Mouse (Mus musculus): ENCODE measurements around the gene Cipc.

The Cipc gene

DNA sequence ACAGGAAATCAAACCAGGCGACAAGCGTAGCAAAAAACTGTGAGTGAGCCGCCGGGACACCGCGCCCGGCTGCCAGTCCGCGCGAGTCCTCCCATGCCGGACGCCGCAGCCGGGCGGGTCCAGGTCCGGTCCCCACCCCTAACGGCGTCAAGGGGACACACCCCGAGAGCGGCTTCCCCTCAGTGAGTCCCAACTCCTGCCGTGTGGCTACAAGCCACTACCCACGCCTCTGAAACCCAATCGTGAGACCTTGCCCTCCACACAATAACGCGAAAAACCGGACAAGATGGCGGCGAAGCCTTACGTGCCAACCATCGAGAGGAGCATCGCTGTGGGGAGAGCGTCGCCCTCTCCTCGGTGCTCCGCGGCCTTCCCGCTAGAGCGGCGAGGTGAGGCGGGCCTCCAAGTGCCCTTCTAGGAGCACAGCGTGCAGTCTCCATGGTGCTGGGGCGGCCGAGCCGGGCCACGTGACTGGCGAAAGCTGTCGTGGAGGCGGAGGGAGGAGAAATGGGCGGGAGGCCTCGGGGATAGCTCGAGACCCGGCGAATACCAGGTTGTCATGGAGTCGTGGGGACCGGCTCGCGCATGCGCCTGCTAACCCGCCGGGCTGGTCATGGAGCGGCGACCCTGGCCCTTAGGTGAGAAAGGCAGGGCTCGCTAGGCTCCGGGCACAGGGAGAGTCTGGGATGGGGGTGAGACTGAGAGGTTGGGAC is at the start of gene Cipc:
Cipc (plus strand) TSS at position 182 of the 713 bp plus-strand sequence.
- no peaks in the 10 kb centered on the region for H3K27me3 ChIP-seq (ENCODE audit: control insufficient read depth, insufficient read depth, low read length, poor library complexity, severe bottlenecking)
- DNase-seq (ENCODE audit: low read depth, low spot score), result peak; percentile 98
- H3K36me3 ChIP-seq (ENCODE audit: control insufficient read depth, insufficient read depth, low read length, poor library complexity, severe bottlenecking), result no peaks in the 10 kb centered on the region

- Histone ChIP-seq H3K27me3 (ENCODE audit: control insufficient read depth, insufficient read depth, low read length, poor library complexity, severe bottlenecking) (no peaks in the 10 kb centered on the region), H3K36me3 (ENCODE audit: control insufficient read depth, insufficient read depth, low read length, poor library complexity, severe bottlenecking) (no peaks in the 10 kb centered on the region)
- DNase-seq (ENCODE audit: low read depth, low spot score), result no peak
Measured at GRCm38 (mm10) chr12:86897769-86898273, 49.0 kb upstream of the Cipc start.

- Histone ChIP-seq H3K27me3 (ENCODE audit: control insufficient read depth, insufficient read depth, low read length, poor library complexity, severe bottlenecking) (no peaks in the 10 kb centered on the region), H3K36me3 (ENCODE audit: control insufficient read depth, insufficient read depth, low read length, poor library complexity, severe bottlenecking) (no peaks in the 10 kb centered on the region)
- DNase-seq (ENCODE audit: low read depth, low spot score), result no peak
Measured at GRCm38 (mm10) chr12:86898448-86898847, 48.4 kb upstream of the Cipc start.

- DNase-seq (ENCODE audit: low read depth, low spot score), result no peak
- Histone ChIP-seq H3K36me3 (ENCODE audit: control insufficient read depth, insufficient read depth, low read length, poor library complexity, severe bottlenecking) (no peaks in the 10 kb centered on the region), H3K27me3 (ENCODE audit: control insufficient read depth, insufficient read depth, low read length, poor library complexity, severe bottlenecking) (no peaks in the 10 kb centered on the region)
Measured at GRCm38 (mm10) chr12:86899461-86900179, 47.2 kb upstream of the Cipc start.

GRCm38 (mm10) chr12:86903828-86904806 is 42.7 kb upstream of the Cipc start:
- no peaks in the 10 kb centered on the region for H3K36me3 ChIP-seq (ENCODE audit: control insufficient read depth, insufficient read depth, low read length, poor library complexity, severe bottlenecking)
- no peak for DNase-seq (ENCODE audit: low read depth, low spot score)
- no peaks in the 10 kb centered on the region for H3K27me3 ChIP-seq (ENCODE audit: control insufficient read depth, insufficient read depth, low read length, poor library complexity, severe bottlenecking)

DNA sequence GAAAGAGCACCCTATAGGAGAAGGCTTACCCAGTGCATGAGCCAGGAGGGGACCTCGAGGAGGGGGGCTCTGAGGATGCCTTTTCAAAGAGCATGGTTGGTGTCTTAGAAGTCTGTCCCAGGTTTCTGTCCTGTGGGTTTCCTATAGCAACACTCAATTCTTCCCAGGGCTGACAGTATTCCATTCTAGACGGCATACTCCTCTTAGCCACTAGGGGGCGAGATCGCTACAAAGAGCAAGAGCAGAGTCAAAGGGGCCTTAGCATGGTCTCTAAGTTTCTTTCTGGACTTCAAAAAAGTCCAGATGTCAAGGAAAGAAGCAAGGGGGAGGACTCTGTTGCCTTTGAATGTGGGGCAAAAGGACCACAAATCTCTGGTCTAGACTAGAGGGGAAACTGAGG is 41.6 kb upstream of the Cipc start:
- peak; percentile 71 for DNase-seq (ENCODE audit: low read depth, low spot score)
- H3K27me3 ChIP-seq (ENCODE audit: control insufficient read depth, insufficient read depth, low read length, poor library complexity, severe bottlenecking), result no peaks in the 10 kb centered on the region
- no peaks in the 10 kb centered on the region for H3K36me3 ChIP-seq (ENCODE audit: control insufficient read depth, insufficient read depth, low read length, poor library complexity, severe bottlenecking)

DNA sequence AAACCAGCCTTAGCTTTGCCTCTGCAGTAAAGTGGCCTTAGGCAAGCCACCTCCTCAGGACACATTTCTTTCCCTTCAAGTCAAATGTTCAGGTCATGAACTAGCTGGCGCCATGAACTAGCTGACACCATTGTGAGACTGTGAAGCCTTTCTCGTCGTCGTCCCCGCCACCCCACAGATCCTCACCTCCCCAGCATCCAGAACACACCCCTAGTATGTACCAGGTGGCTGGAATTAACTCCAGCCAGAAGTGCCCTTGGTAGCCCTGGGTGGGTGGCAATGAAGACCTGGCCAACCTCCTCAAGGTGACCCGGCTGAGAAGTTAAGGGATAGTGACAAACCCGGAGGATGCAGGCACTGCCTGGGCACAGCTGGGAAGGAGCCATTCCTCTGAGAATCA is 41.0 kb upstream of the Cipc start:
- no peak for DNase-seq (ENCODE audit: low read depth, low spot score)
- H3K36me3 ChIP-seq (ENCODE audit: control insufficient read depth, insufficient read depth, low read length, poor library complexity, severe bottlenecking), result no peaks in the 10 kb centered on the region
- H3K27me3 ChIP-seq (ENCODE audit: control insufficient read depth, insufficient read depth, low read length, poor library complexity, severe bottlenecking), result no peaks in the 10 kb centered on the region

DNA sequence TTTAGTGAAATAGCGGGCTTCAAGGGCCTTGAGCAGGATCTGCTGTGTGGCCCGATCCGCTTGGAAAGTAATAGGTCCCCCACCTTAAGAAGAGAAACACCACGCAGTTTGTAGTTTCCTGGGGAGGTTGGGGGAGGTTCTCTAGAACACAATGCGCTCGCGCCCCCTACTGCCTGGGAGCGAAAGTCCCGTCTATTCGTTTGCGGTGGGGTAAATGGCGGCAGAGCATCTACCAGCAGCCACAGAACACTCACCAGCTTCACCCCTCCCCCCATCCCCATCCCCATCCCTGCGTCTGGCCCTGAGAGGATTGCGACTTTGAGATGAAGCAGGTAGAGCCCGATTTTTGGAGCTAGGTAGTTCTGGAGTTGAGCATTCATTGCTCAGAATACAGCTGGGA is 40.4 kb upstream of the Cipc start:
- Histone ChIP-seq H3K36me3 (ENCODE audit: control insufficient read depth, insufficient read depth, low read length, poor library complexity, severe bottlenecking) (no peaks in the 10 kb centered on the region), H3K27me3 (ENCODE audit: control insufficient read depth, insufficient read depth, low read length, poor library complexity, severe bottlenecking) (no peaks in the 10 kb centered on the region)
- peak; percentile 91 for DNase-seq (ENCODE audit: low read depth, low spot score)

DNA sequence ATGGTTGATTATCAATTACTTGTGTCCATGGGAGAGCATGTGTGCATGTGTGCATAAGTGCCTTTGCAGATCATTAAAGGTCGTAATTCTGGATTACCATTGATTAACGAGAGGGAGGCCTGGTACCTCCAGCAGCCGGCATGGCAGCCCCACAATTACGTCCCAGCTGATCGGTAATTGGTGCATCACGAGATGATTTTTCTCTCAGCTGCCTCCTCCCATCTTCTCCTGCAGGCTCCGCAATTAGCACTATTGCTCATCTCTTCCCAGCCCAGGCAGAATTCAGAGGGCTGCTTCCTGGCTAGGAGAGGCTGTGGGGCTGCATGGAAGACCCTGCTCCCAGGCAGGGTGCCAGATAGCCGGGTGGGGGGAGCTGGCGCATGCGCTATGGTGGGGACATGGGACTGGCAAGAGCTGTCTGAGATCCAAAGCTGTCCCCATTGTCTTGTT is 35.3 kb upstream of the Cipc start:
- Histone ChIP-seq H3K27me3 (ENCODE audit: control insufficient read depth, insufficient read depth, low read length, poor library complexity, severe bottlenecking) (no peaks in the 10 kb centered on the region), H3K36me3 (ENCODE audit: control insufficient read depth, insufficient read depth, low read length, poor library complexity, severe bottlenecking) (no peaks in the 10 kb centered on the region)
- no peak for DNase-seq (ENCODE audit: low read depth, low spot score)

GRCm38 (mm10) chr12:86912335-86913093 is 34.3 kb upstream of the Cipc start:
- H3K27me3 ChIP-seq (ENCODE audit: control insufficient read depth, insufficient read depth, low read length, poor library complexity, severe bottlenecking), result no peaks in the 10 kb centered on the region
- H3K36me3 ChIP-seq (ENCODE audit: control insufficient read depth, insufficient read depth, low read length, poor library complexity, severe bottlenecking), result no peaks in the 10 kb centered on the region
- no peak for DNase-seq (ENCODE audit: low read depth, low spot score)

DNA sequence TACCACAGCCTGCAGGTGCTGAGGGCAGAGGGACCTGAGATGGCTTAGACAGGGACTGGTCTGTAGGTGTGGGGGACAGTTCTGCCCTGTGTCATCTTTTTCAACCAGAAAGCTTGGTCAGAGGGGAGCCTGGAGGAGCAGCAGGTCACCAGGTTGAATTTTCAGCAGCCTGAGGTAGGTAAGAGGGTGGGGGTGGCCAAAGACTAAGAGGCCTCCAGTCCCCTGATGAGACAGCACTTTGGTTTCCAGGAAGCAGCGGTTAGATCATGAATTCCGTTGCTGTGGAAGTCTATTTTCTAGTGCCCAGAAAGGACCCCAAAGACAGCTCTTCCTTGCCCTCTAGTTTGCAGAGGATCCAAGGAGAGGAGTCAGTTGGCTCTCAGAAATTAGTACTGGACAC is 32.5 kb upstream of the Cipc start:
- no peaks in the 10 kb centered on the region for H3K27me3 ChIP-seq (ENCODE audit: control insufficient read depth, insufficient read depth, low read length, poor library complexity, severe bottlenecking)
- H3K36me3 ChIP-seq (ENCODE audit: control insufficient read depth, insufficient read depth, low read length, poor library complexity, severe bottlenecking), result no peaks in the 10 kb centered on the region
- no peak for DNase-seq (ENCODE audit: low read depth, low spot score)

- H3K27me3 ChIP-seq (ENCODE audit: control insufficient read depth, insufficient read depth, low read length, poor library complexity, severe bottlenecking), result no peaks in the 10 kb centered on the region
- H3K36me3 ChIP-seq (ENCODE audit: control insufficient read depth, insufficient read depth, low read length, poor library complexity, severe bottlenecking), result no peaks in the 10 kb centered on the region
- DNase-seq (ENCODE audit: low read depth, low spot score), result no peak
Measured at GRCm38 (mm10) chr12:86914756-86915155, 32.1 kb upstream of the Cipc start.

DNA sequence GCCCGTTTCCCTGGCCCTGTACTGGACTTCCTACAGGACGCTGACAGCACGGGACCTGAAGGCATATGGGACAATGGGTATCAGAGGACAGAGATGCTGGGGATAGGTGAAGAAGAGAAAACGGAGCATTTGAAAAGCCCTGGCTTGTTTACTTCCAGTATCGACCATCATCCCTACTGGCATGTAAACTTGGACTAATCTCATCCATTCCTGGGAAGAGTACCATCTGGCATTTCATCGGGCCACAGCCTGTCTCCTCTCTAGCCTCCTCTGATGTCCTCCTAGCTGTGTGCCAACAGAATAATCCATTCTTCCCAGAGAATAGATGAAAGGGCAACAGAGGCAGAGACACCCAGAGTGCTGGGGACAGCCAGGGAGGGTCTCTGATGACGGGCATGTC is 31.2 kb upstream of the Cipc start:
- no peak for DNase-seq (ENCODE audit: low read depth, low spot score)

More for the DNA sequence above, 31.2 kb upstream of the Cipc start:
- H3K27me3 ChIP-seq (ENCODE audit: control insufficient read depth, insufficient read depth, low read length, poor library complexity, severe bottlenecking), result no peaks in the 10 kb centered on the region
- no peaks in the 10 kb centered on the region for H3K36me3 ChIP-seq (ENCODE audit: control insufficient read depth, insufficient read depth, low read length, poor library complexity, severe bottlenecking)

Data from splenic B cell, adult 2 months (primary cell).